In genomic region chr6:128802999-128803857, GRCm38 (mm10) we compare ENCODE assay signal across 8 mouse cellular contexts. TPM values are rescaled to one million over a fixed set of nuclear protein-coding genes. Genes with fewer than 3 reads are reported as not detected.
DNase-seq lines count a peak whose midpoint lies in the region; ATAC-seq lines count a peak whose summit lies in the region.

No protein-coding gene starts in this region.

- H3K9me3 ChIP-seq in hindbrain, embryonic 11.5 days (ENCODE audit: control insufficient read depth, low read length): no peaks in the 10 kb centered on the region

- no peak overlapping the region for H3K27ac ChIP-seq in hindbrain, embryonic 11.5 days (ENCODE audit: low read depth, low read length)

- H3K36me3 ChIP-seq in hindbrain, embryonic 11.5 days (ENCODE audit: control insufficient read depth, insufficient read depth, low read length): no peaks in the 10 kb centered on the region

- H3K27me3 ChIP-seq in hindbrain, embryonic 11.5 days (ENCODE audit: control insufficient read depth, insufficient read depth, low read length): no peaks in the 10 kb centered on the region

- peak; percentile 91 for ATAC-seq in hindbrain, embryonic 11.5 days (ENCODE audit: low FRiP score)

- no peaks in the 10 kb centered on the region for H3K4me1 ChIP-seq in hindbrain, embryonic 11.5 days (replicated peaks; ENCODE audit: control insufficient read depth, insufficient read depth, low read length)

- H3K4me3 ChIP-seq in hindbrain, embryonic 11.5 days (ENCODE audit: low read depth, low read length): peak overlapping the region; percentile 40

- H3K4me2 ChIP-seq in hindbrain, embryonic 11.5 days (replicated peaks; ENCODE audit: low read depth, low read length): peak overlapping the region; percentile 49

- WGBS in hindbrain, embryonic 11.5 days: 6% methylated on average over 26 of the region's 26 CpGs

- peak; percentile 98 for DNase-seq in Muller cell, postnatal 12 days (ENCODE audit: inconsistent ontology term)
- peak; percentile 97 for DNase-seq in cerebellum, adult 9-11 months
- DNase-seq in frontal cortex, adult 2 months (ENCODE audit: extremely low spot score in 1 of 2, low spot score in 1 of 2): peak; percentile 96 to 100
- DNase-seq in hindbrain, embryonic 11.5 days (ENCODE audit: low spot score): peak; percentile 99
- peak; percentile 96 to 97 for DNase-seq in layer of hippocampus, postnatal 10 days (ENCODE audit: low spot score in 2 of 2)
- peak; percentile 97 for DNase-seq in lung, postnatal 10 days
- DNase-seq in ovary, postnatal 36 days (ENCODE audit: low spot score): peak; percentile 91
- peak; percentile 93 for DNase-seq in thymus, postnatal 25 days

- peak overlapping the region; percentile 62; the same call in 1 of the 2 replicates for H3K9ac ChIP-seq in hindbrain, embryonic 11.5 days (ENCODE audit: low read depth, low read length)

RNA-seq across cellular contexts. Expression of gene Klrb1c, which starts 14.2 kb away (rescaled TPM):
- 0.08 TPM in 1 of 2 replicates, not detected in the other for polyA plus RNA-seq in frontal cortex, adult 2 months (2012; rRNA removed)
- polyA plus RNA-seq in hindbrain, embryonic 11.5 days (2014; fragmentation: Nextera tagmentation; extraction: Ambion mirVana): 0.06 TPM in 1 of 2 replicates, not detected in the other
- under 1 TPM in 1 of 2 experiments, not detected in 1; 0.20 TPM for total RNA-seq in layer of hippocampus, postnatal 10 days (2021)

RNA-seq across cellular contexts. Expression of gene Gm44511, which starts 22.9 kb away (rescaled TPM):
- polyA plus RNA-seq in frontal cortex, adult 2 months (2012; rRNA removed): not detected in 2 replicates
- polyA plus RNA-seq in hindbrain, embryonic 11.5 days (2014; fragmentation: Nextera tagmentation; extraction: Ambion mirVana): not detected in 2 replicates
- not detected for total RNA-seq in layer of hippocampus, postnatal 10 days (2021)

RNA-seq across cellular contexts. Expression of gene Klrb1b, which starts 22.9 kb away (rescaled TPM):
- polyA plus RNA-seq in frontal cortex, adult 2 months (2012; rRNA removed): not detected in 2 replicates
- polyA plus RNA-seq in hindbrain, embryonic 11.5 days (2014; fragmentation: Nextera tagmentation; extraction: Ambion mirVana): not detected in 2 replicates
- not detected for total RNA-seq in layer of hippocampus, postnatal 10 days (2021)
